Mouse (Mus musculus): ENCODE measurements around the gene Sphk1. TPM values are rescaled to one million over a fixed set of nuclear protein-coding genes. Genes with fewer than 3 reads are reported as not detected.

The Sphk1 gene
- total and polyA plus RNA-seq, 2 experiments from 2014 or later = 1.9 to 2.0 TPM

DNA sequence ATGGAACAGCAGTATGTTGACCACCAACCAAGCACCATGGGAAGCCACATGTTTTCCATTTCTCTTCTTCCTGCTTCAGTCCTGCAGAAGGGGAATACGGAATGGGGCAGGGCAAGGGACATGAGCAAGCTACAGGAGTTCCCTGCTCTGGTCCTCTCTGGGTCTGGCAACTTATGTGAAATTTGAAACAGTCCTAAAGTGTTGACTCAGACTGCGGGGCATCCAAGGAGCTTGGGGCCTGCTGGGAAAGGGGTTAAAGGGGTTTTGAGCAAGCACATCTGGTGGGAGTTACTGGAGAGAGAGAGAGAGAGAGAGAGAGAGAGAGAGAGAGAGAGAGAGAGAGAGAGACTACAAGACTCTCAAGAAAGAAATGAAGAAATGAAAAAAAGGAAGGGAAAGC is 22.0 kb upstream of the Sphk1 start:
- whole genome bisulfite sequencing = 77% methylated on average over 2 of the region's 2 CpGs
- no peak overlapping the region for H3K27ac ChIP-seq (ENCODE audit: low read depth)
- H3K9me3 ChIP-seq (replicated peaks; ENCODE audit: control insufficient read depth, low read length) = no peaks in the 10 kb centered on the region
- DNase-seq (ENCODE audit: low spot score) (no peak), ATAC-seq (ENCODE audit: insufficient read depth, low read depth) (no peak)
- TF ChIP-seq CTCF (IDR thresholded peaks at IDR 0.05; ENCODE audit: low read depth) (no peak), EP300 (IDR thresholded peaks at IDR 0.05; ENCODE audit: low read depth) (no peak)
- H3K27me3 ChIP-seq (ENCODE audit: control insufficient read depth, insufficient read depth, low read length) = no peaks in the 10 kb centered on the region
- no peaks in the 10 kb centered on the region for H3K4me1 ChIP-seq (ENCODE audit: control insufficient read depth, insufficient read depth)
- no peaks in the 10 kb centered on the region for H3K36me3 ChIP-seq (replicated peaks; ENCODE audit: control insufficient read depth, insufficient read depth, low read length)
- H3K4me2 ChIP-seq (ENCODE audit: low read depth, low read length) = no peak overlapping the region
- H3K4me3 ChIP-seq (ENCODE audit: low read depth, low read length) = no peak overlapping the region
- H3K9ac ChIP-seq (replicated peaks; ENCODE audit: low read depth, low read length) = no peak overlapping the region

DNA sequence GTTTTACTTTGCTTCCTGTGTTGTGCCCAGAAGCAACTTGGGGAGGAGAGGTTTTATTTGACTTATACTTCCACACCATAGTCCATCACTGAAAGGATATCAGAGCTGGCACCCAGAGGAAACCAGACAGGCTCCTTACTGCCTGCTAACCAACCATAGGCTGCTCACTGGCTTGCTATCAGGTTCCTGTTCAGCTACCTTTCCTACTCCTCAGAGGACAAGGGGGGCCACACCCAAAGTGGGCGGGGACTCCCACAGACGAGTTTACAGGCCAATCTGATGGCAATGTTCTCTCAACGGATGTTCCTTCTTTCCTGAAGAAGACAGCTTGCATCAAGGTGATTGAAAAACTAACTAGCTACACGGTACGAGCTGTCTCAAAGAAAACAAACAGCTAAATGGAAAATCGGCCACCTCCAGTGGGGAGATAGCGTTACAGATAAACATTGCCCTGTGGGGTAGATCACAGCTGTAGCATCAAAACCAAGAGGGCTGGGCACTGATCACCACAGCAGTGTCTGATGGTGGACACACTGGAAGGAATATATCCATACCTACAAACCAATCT is 19.3 kb upstream of the Sphk1 start:
- H3K9ac ChIP-seq (replicated peaks; ENCODE audit: low read depth, low read length) = no peak overlapping the region
- H3K9me3 ChIP-seq (replicated peaks; ENCODE audit: control insufficient read depth, low read length) = no peaks in the 10 kb centered on the region
- no peak overlapping the region for H3K4me3 ChIP-seq (ENCODE audit: low read depth, low read length)
- no peaks in the 10 kb centered on the region for H3K36me3 ChIP-seq (replicated peaks; ENCODE audit: control insufficient read depth, insufficient read depth, low read length)
- no peak overlapping the region for H3K27ac ChIP-seq (ENCODE audit: low read depth)
- ATAC-seq (ENCODE audit: insufficient read depth, low read depth) = no peak
- TF ChIP-seq CTCF (IDR thresholded peaks at IDR 0.05; ENCODE audit: low read depth) (no peak), EP300 (IDR thresholded peaks at IDR 0.05; ENCODE audit: low read depth) (no peak)
- H3K4me1 ChIP-seq (ENCODE audit: control insufficient read depth, insufficient read depth) = no peaks in the 10 kb centered on the region
- no peak for DNase-seq (ENCODE audit: low spot score)
- H3K4me2 ChIP-seq (ENCODE audit: low read depth, low read length) = no peak overlapping the region
- 46% methylated on average over 7 of the region's 7 CpGs for WGBS
- no peaks in the 10 kb centered on the region for H3K27me3 ChIP-seq (ENCODE audit: control insufficient read depth, insufficient read depth, low read length)

DNA sequence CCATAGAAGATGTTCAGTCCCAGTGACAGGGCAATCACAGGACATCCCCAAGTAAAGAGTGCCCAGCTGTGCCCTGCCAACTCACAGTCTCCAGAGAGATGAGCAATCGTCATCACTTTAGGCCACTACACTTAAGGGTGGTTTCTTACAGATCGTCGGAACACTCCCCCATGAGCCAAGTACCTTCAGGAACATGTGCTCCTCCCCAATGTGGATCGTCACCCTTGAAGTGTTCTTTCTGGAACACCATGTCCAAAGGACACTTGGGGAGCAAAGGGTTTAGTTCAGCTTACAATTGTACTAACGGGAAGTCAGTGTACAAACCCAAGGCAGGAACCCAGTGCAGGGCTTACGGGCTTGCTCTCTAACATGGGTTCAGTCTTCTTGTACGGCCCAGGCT is 18.6 kb upstream of the Sphk1 start:
- Histone ChIP-seq H3K9ac (replicated peaks; ENCODE audit: low read depth, low read length) (no peak overlapping the region), H3K4me3 (ENCODE audit: low read depth, low read length) (no peak overlapping the region), H3K36me3 (replicated peaks; ENCODE audit: control insufficient read depth, insufficient read depth, low read length) (no peaks in the 10 kb centered on the region), H3K27me3 (ENCODE audit: control insufficient read depth, insufficient read depth, low read length) (no peaks in the 10 kb centered on the region), H3K4me1 (ENCODE audit: control insufficient read depth, insufficient read depth) (no peaks in the 10 kb centered on the region), H3K27ac (ENCODE audit: low read depth) (no peak overlapping the region), H3K4me2 (ENCODE audit: low read depth, low read length) (no peak overlapping the region), H3K9me3 (replicated peaks; ENCODE audit: control insufficient read depth, low read length) (no peaks in the 10 kb centered on the region)
- DNase-seq (ENCODE audit: low spot score) (no peak), ATAC-seq (ENCODE audit: insufficient read depth, low read depth) (no peak)
- 85% methylated on average over 7 of the region's 7 CpGs for WGBS
- TF ChIP-seq CTCF (IDR thresholded peaks at IDR 0.05; ENCODE audit: low read depth) = no peak
- TF ChIP-seq EP300 (IDR thresholded peaks at IDR 0.05; ENCODE audit: low read depth) = no peak

DNA sequence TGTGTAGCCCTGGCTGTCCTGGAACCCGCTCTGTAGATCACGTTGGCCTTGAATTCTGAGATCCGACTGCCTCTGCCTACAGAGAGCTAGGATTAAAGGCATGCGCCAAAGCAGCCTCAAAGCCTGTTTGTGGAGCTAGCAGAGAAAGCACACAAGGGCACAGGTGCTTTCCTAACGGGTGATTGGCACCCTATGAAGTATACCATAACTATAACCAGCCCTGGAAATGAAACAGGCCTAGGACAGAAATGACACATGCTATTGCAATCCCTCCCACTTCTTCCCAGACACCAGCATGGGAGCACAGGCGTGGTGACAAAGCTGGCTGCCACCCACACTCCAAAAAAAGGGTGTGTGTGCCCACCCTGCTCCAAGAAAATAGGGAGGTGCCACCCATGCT is 17.7 kb upstream of the Sphk1 start:
- Histone ChIP-seq H3K4me3 (ENCODE audit: low read depth, low read length) (no peak overlapping the region), H3K27me3 (ENCODE audit: control insufficient read depth, insufficient read depth, low read length) (no peaks in the 10 kb centered on the region), H3K9ac (replicated peaks; ENCODE audit: low read depth, low read length) (no peak overlapping the region), H3K4me2 (ENCODE audit: low read depth, low read length) (no peak overlapping the region), H3K27ac (ENCODE audit: low read depth) (no peak overlapping the region), H3K9me3 (replicated peaks; ENCODE audit: control insufficient read depth, low read length) (no peaks in the 10 kb centered on the region), H3K4me1 (ENCODE audit: control insufficient read depth, insufficient read depth) (no peaks in the 10 kb centered on the region), H3K36me3 (replicated peaks; ENCODE audit: control insufficient read depth, insufficient read depth, low read length) (no peaks in the 10 kb centered on the region)
- 81% methylated on average over 6 of the region's 6 CpGs for WGBS
- ATAC-seq (ENCODE audit: insufficient read depth, low read depth) = no peak
- no peak for DNase-seq (ENCODE audit: low spot score)
- TF ChIP-seq CTCF (IDR thresholded peaks at IDR 0.05; ENCODE audit: low read depth) (no peak), EP300 (IDR thresholded peaks at IDR 0.05; ENCODE audit: low read depth) (no peak)

DNA sequence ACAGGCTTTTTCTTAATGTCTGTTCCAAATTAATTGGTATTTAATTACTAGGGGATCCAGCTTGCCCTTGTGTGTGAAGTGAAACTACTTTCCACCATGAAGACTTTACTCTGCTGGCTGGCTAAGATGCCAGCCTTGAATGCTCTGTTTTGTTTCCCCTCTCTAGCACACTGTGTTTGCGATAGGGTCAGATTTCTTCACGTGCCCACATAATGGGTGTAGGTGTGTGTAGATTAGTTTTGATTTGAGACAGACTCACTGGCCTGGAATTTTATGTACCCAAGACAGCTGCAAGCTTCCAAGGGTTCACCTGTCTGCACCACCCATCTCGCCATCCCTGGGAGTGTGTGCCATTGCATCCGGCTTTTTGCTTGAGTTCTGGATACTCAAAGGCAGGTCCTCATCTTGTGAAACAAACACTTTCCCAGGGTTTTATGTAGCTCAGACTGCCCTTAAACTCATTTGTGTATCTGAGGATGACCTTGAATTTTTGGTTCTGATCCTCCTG is 17.1 kb upstream of the Sphk1 start:
- 74% methylated on average over 4 of the region's 4 CpGs for WGBS

More for the DNA sequence above, 17.1 kb upstream of the Sphk1 start:
- no peak for TF ChIP-seq CTCF (IDR thresholded peaks at IDR 0.05; ENCODE audit: low read depth)
- TF ChIP-seq EP300 (IDR thresholded peaks at IDR 0.05; ENCODE audit: low read depth) = no peak
- Histone ChIP-seq H3K9ac (replicated peaks; ENCODE audit: low read depth, low read length) (no peak overlapping the region), H3K27ac (ENCODE audit: low read depth) (no peak overlapping the region), H3K9me3 (replicated peaks; ENCODE audit: control insufficient read depth, low read length) (no peaks in the 10 kb centered on the region), H3K4me3 (ENCODE audit: low read depth, low read length) (no peak overlapping the region), H3K27me3 (ENCODE audit: control insufficient read depth, insufficient read depth, low read length) (no peaks in the 10 kb centered on the region), H3K36me3 (replicated peaks; ENCODE audit: control insufficient read depth, insufficient read depth, low read length) (no peaks in the 10 kb centered on the region), H3K4me2 (ENCODE audit: low read depth, low read length) (no peak overlapping the region), H3K4me1 (ENCODE audit: control insufficient read depth, insufficient read depth) (no peaks in the 10 kb centered on the region)
- DNase-seq (ENCODE audit: low spot score) = no peak
- ATAC-seq (ENCODE audit: insufficient read depth, low read depth) = no peak
